13 mouse cellular contexts compared by ENCODE assay signal in the genomic region with DNA sequence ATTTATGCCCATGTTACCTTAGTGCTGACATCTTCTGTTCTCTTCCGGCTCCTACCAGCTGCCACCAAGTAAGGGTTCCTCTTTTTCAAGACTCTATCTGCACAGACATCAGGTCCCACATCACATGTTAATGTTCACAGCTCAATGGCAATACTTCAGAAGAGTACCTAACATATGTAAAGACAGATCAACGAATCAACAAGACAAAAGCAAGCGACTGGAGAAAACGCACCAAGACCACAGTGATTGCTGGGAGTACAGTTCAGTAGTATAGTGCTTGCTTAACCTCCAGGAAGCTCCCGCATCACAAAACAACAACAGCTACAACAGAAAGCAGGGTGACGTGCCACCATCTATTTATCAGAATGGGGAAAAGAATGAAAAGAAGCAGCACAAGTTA. TPM values are rescaled to one million over a fixed set of nuclear protein-coding genes. Genes with fewer than 3 reads are reported as not detected.
"Had no signal": no experiment of that assay in that cellular context is flagged by ENCODE, and none has a peak within 500 bp of the region (broad histone marks: within the 10 kb centered on the region; RNA-seq: fewer than 3 reads in every experiment).

No protein-coding gene starts in this region.

- DNase-seq: kidney, adult 8-10 months; kidney, postnatal 10 days; layer of hippocampus, adult 9-11 months; liver, embryonic 13.5 days; lung, adult 2 months; lung, postnatal 14 days; right cerebral cortex, postnatal 14 days; right cerebral cortex, postnatal 4 days; thymus, adult 18-20 months; thymus, postnatal 36 days had no signal

- ATAC-seq: midbrain, embryonic 16.5 days had no signal

RNA-seq across cellular contexts. Expression of a gene that starts 37.0 kb away (rescaled TPM):
- total RNA-seq: monocyte, adult 5-6 weeks; neutrophil, adult 5-6 weeks had no signal
